Mouse (Mus musculus) liver, embryonic 11.5 days (tissue): ENCODE measurements at regions not wholly inside any gene's neighbourhood (a gene's known extent, or its start where the extent isn't known, plus 50 kb on each side); places are given as distances from the start of the nearest gene placed in this dataset.

Experiments
- ATAC-seq: fragments of 200-750 bp; cut with Nextera tagmentation; replicated peaks from 2 replicates; pipeline ENCODE4 v1.8.0; 2017; ENCODE audit warnings: moderate number of reproducible peaks, mild to moderate bottlenecking, moderate TSS enrichment, moderate library complexity; ENCODE audit not compliant: low FRiP score
- DNase-seq: peaks from one replicate; pipeline ENCODE4 v3.0.0-alpha.2; 2017; ENCODE audit warnings: low spot score
- H3K27ac ChIP-seq: fragments of 300-500 bp; sonication (generic); 2 replicates; pipeline ENCODE4 v1.5.1; 2014; ENCODE audit warnings: mild to moderate bottlenecking, low read depth, low read length, control low read depth
- H3K27me3 ChIP-seq: fragments of 300-500 bp; sonication (generic); replicated peaks from 2 replicates; pipeline ENCODE4 v1.6.1; 2014; ENCODE audit warnings: low read length, mixed read lengths; ENCODE audit not compliant: control insufficient read depth, insufficient read depth
- H3K36me3 ChIP-seq: fragments of 300-500 bp; sonication (generic); 2 replicates; pipeline ENCODE4 v1.6.1; 2014; ENCODE audit warnings: mild to moderate bottlenecking, low read length, moderate library complexity, mixed read lengths; ENCODE audit not compliant: control insufficient read depth, insufficient read depth
- H3K4me1 ChIP-seq: fragments of 300-500 bp; sonication (generic); replicated peaks from 2 replicates; pipeline ENCODE4 v1.6.1; 2014; ENCODE audit warnings: low read length, mixed read lengths; ENCODE audit not compliant: control insufficient read depth, insufficient read depth
- H3K4me2 ChIP-seq: fragments of 300-500 bp; sonication (generic); 2 replicates; pipeline ENCODE4 v1.6.1; 2014; ENCODE audit warnings: mild to moderate bottlenecking, control low read depth, moderate library complexity
- H3K4me3 ChIP-seq: fragments of 300-500 bp; sonication (generic); 2 replicates; pipeline ENCODE4 v1.5.1; 2014; ENCODE audit warnings: low read depth, low read length, control low read depth
- H3K9ac ChIP-seq: fragments of 300-500 bp; sonication (generic); 2 replicates; pipeline ENCODE4 v1.6.1; 2014; ENCODE audit warnings: low read depth, low read length, control low read depth
- H3K9me3 ChIP-seq: fragments of 300-500 bp; sonication (generic); 2 replicates; pipeline ENCODE4 v1.6.1; 2016; ENCODE audit warnings: low read length, inconsistent platforms, mixed read lengths; ENCODE audit not compliant: control insufficient read depth
- WGBS: fragments of 180-500 bp; shearing (Covaris S2); extraction: QIAGEN DNeasy Blood & Tissue Kit; methylation state at CpG from one replicate; pipeline ENCODE4 v1.1.7; 2014; 5-methylcytosine and 5-hydroxymethylcytosine counted together

- Histone ChIP-seq H3K27ac (no peak overlapping the region), H3K9ac (no peak overlapping the region), H3K27me3 (no peaks in the 10 kb centered on the region), H3K4me2 (no peak overlapping the region), H3K9me3 (no peaks in the 10 kb centered on the region), H3K4me1 (no peaks in the 10 kb centered on the region), H3K36me3 (no peaks in the 10 kb centered on the region), H3K4me3 (no peak overlapping the region)
- 81% methylated on average over 6 of the region's 6 CpGs for WGBS
- DNase-seq, result no peak
- no peak for ATAC-seq
Observed at GRCm38 (mm10) chr3:140941316-140941715, 270.8 kb downstream of the Pdha2 start.

GRCm38 (mm10) chr3:140933156-140933555 lies 279.0 kb downstream of the Pdha2 start:
- H3K36me3 ChIP-seq, result no peaks in the 10 kb centered on the region
- H3K4me1 ChIP-seq, result no peaks in the 10 kb centered on the region
- no peak for DNase-seq
- WGBS, result 18% methylated on average over 1 of the region's 1 CpGs
- no peaks in the 10 kb centered on the region for H3K27me3 ChIP-seq
- H3K9me3 ChIP-seq, result no peaks in the 10 kb centered on the region
- no peak overlapping the region for H3K9ac ChIP-seq
- H3K4me2 ChIP-seq, result no peak overlapping the region
- no peak for ATAC-seq
- no peak overlapping the region for H3K4me3 ChIP-seq
- H3K27ac ChIP-seq, result no peak overlapping the region

GRCm38 (mm10) chr3:140926689-140927088 lies 285.5 kb downstream of the Pdha2 start:
- Histone ChIP-seq H3K4me1 (no peaks in the 10 kb centered on the region), H3K27ac (no peak overlapping the region), H3K9ac (no peak overlapping the region), H3K27me3 (no peaks in the 10 kb centered on the region), H3K4me3 (no peak overlapping the region), H3K9me3 (no peaks in the 10 kb centered on the region), H3K4me2 (no peak overlapping the region), H3K36me3 (no peaks in the 10 kb centered on the region)
- no peak for DNase-seq
- WGBS, result 87% methylated on average over 5 of the region's 5 CpGs
- ATAC-seq, result no peak

- no peak overlapping the region for H3K4me3 ChIP-seq
- no peak overlapping the region for H3K4me2 ChIP-seq
- H3K9me3 ChIP-seq, result no peaks in the 10 kb centered on the region
- H3K36me3 ChIP-seq, result no peaks in the 10 kb centered on the region
- H3K9ac ChIP-seq, result no peak overlapping the region
- ATAC-seq (peak; percentile 71), DNase-seq (no peak)
- WGBS, result 60% methylated on average over 4 of the region's 4 CpGs
- H3K4me1 ChIP-seq, result no peaks in the 10 kb centered on the region
- H3K27ac ChIP-seq, result no peak overlapping the region
- H3K27me3 ChIP-seq, result no peaks in the 10 kb centered on the region
Observed at GRCm38 (mm10) chr3:140876201-140876895, 335.8 kb downstream of the Pdha2 start.

- WGBS, result 46% methylated on average over 4 of the region's 4 CpGs
- H3K9me3 ChIP-seq, result no peaks in the 10 kb centered on the region
- no peak overlapping the region for H3K4me3 ChIP-seq
- no peak overlapping the region for H3K9ac ChIP-seq
- H3K27ac ChIP-seq, result no peak overlapping the region
- no peaks in the 10 kb centered on the region for H3K4me1 ChIP-seq
- ATAC-seq (peak; percentile 60), DNase-seq (no peak)
- no peaks in the 10 kb centered on the region for H3K36me3 ChIP-seq
- H3K4me2 ChIP-seq, result no peak overlapping the region
- no peaks in the 10 kb centered on the region for H3K27me3 ChIP-seq
Observed at GRCm38 (mm10) chr3:140875500-140876200, 336.5 kb downstream of the Pdha2 start.

GRCm38 (mm10) chr3:140874070-140874895 lies 337.9 kb downstream of the Pdha2 start:
- Histone ChIP-seq H3K4me2 (no peak overlapping the region), H3K9me3 (no peaks in the 10 kb centered on the region), H3K9ac (no peak overlapping the region), H3K4me1 (no peaks in the 10 kb centered on the region), H3K4me3 (no peak overlapping the region), H3K36me3 (no peaks in the 10 kb centered on the region), H3K27me3 (no peaks in the 10 kb centered on the region), H3K27ac (no peak overlapping the region)
- DNase-seq (no peak), ATAC-seq (no peak)
- WGBS, result 81% methylated on average over 9 of the region's 9 CpGs

GRCm38 (mm10) chr3:140872511-140872910 lies 339.6 kb downstream of the Pdha2 start:
- DNase-seq (no peak), ATAC-seq (no peak)
- Histone ChIP-seq H3K4me3 (no peak overlapping the region), H3K4me1 (no peaks in the 10 kb centered on the region), H3K4me2 (no peak overlapping the region), H3K9ac (no peak overlapping the region), H3K9me3 (no peaks in the 10 kb centered on the region), H3K27me3 (no peaks in the 10 kb centered on the region), H3K27ac (no peak overlapping the region), H3K36me3 (no peaks in the 10 kb centered on the region)
- WGBS, result 79% methylated on average over 1 of the region's 1 CpGs

- H3K9me3 ChIP-seq, result no peaks in the 10 kb centered on the region
- no peak overlapping the region for H3K9ac ChIP-seq
- no peaks in the 10 kb centered on the region for H3K36me3 ChIP-seq
- ATAC-seq (no peak), DNase-seq (no peak)
- no peaks in the 10 kb centered on the region for H3K27me3 ChIP-seq
- WGBS, result 85% methylated on average over 2 of the region's 2 CpGs
- no peak overlapping the region for H3K4me2 ChIP-seq
- no peak overlapping the region for H3K27ac ChIP-seq
- no peak overlapping the region for H3K4me3 ChIP-seq
- H3K4me1 ChIP-seq, result no peaks in the 10 kb centered on the region
Observed at GRCm38 (mm10) chr3:140871261-140871660, 340.9 kb downstream of the Pdha2 start.
